Mouse (Mus musculus) stomach, postnatal 0 days (tissue): ENCODE data around the gene Atxn3. TPM values are rescaled to one million over a fixed set of nuclear protein-coding genes. Genes with fewer than 3 reads are reported as not detected.
"Not testable (repeated sequence)": the region's sequence is repeated elsewhere in the genome, so short reads cannot be mapped to it uniquely, and the experiment has no call there.

Source experiments
- ATAC-seq: fragments of 200-750 bp; cut with Nextera tagmentation; 2 replicates; pipeline ENCODE4 v1.8.0; 2017; ENCODE audit not compliant: low FRiP score, low TSS enrichment
- DNase-seq: peaks from one replicate; pipeline ENCODE4 v3.0.0-alpha.2; 2016; ENCODE audit warnings: low spot score
- H3K27ac ChIP-seq: fragments of 300-500 bp; sonication (generic); replicated peaks from 2 replicates; pipeline ENCODE4 v1.5.1; 2014; ENCODE audit warnings: mild to moderate bottlenecking, control low read depth
- H3K27me3 ChIP-seq: fragments of 300-500 bp; sonication (generic); 2 replicates; pipeline ENCODE4 v1.6.1; 2014; ENCODE audit warnings: low read length; ENCODE audit not compliant: control insufficient read depth, insufficient read depth
- H3K36me3 ChIP-seq: fragments of 300-500 bp; sonication (generic); 2 replicates; pipeline ENCODE4 v1.6.1; 2014; ENCODE audit warnings: low read length, mixed read lengths; ENCODE audit not compliant: control insufficient read depth, insufficient read depth
- H3K4me1 ChIP-seq: fragments of 300-500 bp; sonication (generic); replicated peaks from 2 replicates; pipeline ENCODE4 v1.6.1; 2014; ENCODE audit warnings: antibody characterized with exemption; ENCODE audit not compliant: control insufficient read depth, insufficient read depth
- H3K4me2 ChIP-seq: fragments of 300-500 bp; sonication (generic); replicated peaks from 2 replicates; pipeline ENCODE4 v1.6.1; 2014; ENCODE audit warnings: low read depth, mild to moderate bottlenecking, control low read depth, moderate library complexity
- H3K4me3 ChIP-seq: fragments of 300-500 bp; sonication (generic); 2 replicates; pipeline ENCODE4 v1.5.1; 2014; ENCODE audit warnings: low read depth, low read length, control low read depth
- H3K9ac ChIP-seq: fragments of 300-500 bp; sonication (generic); 2 replicates; pipeline ENCODE4 v1.6.1; 2014; ENCODE audit warnings: mild to moderate bottlenecking, low read length, control low read depth, mixed read lengths
- H3K9me3 ChIP-seq: fragments of 300-500 bp; sonication (generic); 2 replicates; pipeline ENCODE4 v1.6.1; 2016; ENCODE audit warnings: low read length; ENCODE audit not compliant: control insufficient read depth
- CTCF ChIP-seq: IDR thresholded peaks from 2 replicates; pipeline ENCODE4 v1.5.1; 2016; ENCODE audit warnings: antibody characterized with exemption, low read depth, mild to moderate bottlenecking, moderate library complexity
- EP300 ChIP-seq: optimal IDR thresholded peaks from 2 replicates; pipeline ENCODE3; 2016; ENCODE audit warnings: antibody characterized with exemption
- WGBS: fragments of 180-500 bp; shearing (Covaris S2); extraction: QIAGEN DNeasy Blood & Tissue Kit; methylation state at CpG from one replicate; pipeline ENCODE4 v1.1.7; 2014; 5-methylcytosine and 5-hydroxymethylcytosine counted together
- polyA plus RNA-seq: library from polyadenylated mRNA; unstranded; fragments of >200 nt; fragmentation: Nextera tagmentation; extraction: Ambion mirVana; gene quantifications from 2 replicates; pipeline ENCODE4 v1.2.1, GENCODE M21; 2015

The Atxn3 gene
- polyA plus RNA-seq, 1 experiment from 2014 or later: 13.4 TPM

- WGBS: 91% methylated on average over 3 of the region's 3 CpGs
- ATAC-seq (no peak), DNase-seq (no peak)
- no peak overlapping the region for H3K27ac ChIP-seq
- H3K36me3 ChIP-seq: peaks cover 4% of the 10 kb centered on the region; the same call in 1 of the 2 replicates
- no peaks in the 10 kb centered on the region for H3K9me3 ChIP-seq
- no peak overlapping the region for H3K4me2 ChIP-seq
- H3K4me1 ChIP-seq: peaks cover 3% of the 10 kb centered on the region; the same call in 1 of the 2 replicates
- TF ChIP-seq EP300: no peak
- no peak for TF ChIP-seq CTCF
- no peak overlapping the region for H3K4me3 ChIP-seq
- H3K9ac ChIP-seq: no peak overlapping the region
- no peaks in the 10 kb centered on the region for H3K27me3 ChIP-seq
Measured at GRCm38 (mm10) chr12:101972230-101972629, 14.2 kb upstream of the Atxn3 start.

- no peak overlapping the region for H3K4me3 ChIP-seq
- H3K27me3 ChIP-seq: no peaks in the 10 kb centered on the region
- no peak for DNase-seq
- no peaks in the 10 kb centered on the region for H3K9me3 ChIP-seq
- ATAC-seq: no peak
- no peak overlapping the region for H3K4me2 ChIP-seq
- H3K9ac ChIP-seq: no peak overlapping the region
- H3K36me3 ChIP-seq: peaks cover 4% of the 10 kb centered on the region; the same call in 1 of the 2 replicates
- H3K27ac ChIP-seq: no peak overlapping the region
- H3K4me1 ChIP-seq: no peaks in the 10 kb centered on the region; the same call in 1 of the 2 replicates
- 86% methylated on average over 2 of the region's 2 CpGs for WGBS
- TF ChIP-seq EP300: no peak
- TF ChIP-seq CTCF: no peak
Measured at GRCm38 (mm10) chr12:101971311-101971710, 13.3 kb upstream of the Atxn3 start.

DNA sequence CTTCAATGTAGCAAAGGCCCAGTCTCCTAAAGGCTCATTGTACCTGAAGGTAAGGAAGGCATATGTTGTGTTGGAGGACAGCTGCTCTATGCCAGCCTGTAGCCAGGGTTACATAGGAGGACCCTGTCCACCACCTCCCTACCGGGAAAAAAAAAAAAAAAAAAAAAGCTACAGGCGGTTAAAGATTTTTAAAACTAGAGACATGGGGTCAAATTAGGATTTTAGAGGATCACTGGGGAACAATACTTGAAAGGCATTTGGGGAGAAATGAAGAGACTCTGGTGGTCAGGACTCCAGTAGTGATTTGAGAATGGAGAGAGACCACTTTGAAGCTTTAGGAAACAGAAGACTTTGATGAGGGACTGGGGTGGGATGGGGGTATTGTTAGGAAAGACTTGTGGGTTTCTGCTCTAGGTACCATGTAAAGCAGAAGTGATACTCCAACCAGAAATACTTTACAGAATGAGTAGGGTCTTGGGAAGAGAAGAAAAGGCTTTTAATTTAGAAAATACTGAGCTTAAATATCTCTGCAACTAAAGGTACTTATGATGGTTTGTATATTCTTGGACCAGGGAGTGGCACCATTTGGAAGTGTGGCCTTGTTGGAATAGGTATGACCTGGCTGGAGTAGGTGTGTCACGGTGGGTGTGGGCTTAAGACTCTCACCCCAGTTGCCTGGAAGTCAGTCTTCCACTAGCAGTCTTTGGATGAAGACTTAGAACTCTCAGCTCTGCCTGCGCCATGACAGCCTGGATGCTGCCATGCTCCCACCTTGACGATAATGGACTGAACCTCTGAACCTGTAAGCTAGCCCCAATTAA is 1.1 kb upstream of the Atxn3 start:
- ATAC-seq, H3K36me3 ChIP-seq, H3K4me3 ChIP-seq, H3K4me1 ChIP-seq, H3K27ac ChIP-seq, H3K27me3 ChIP-seq, DNase-seq, H3K9me3 ChIP-seq, H3K4me2 ChIP-seq, H3K9ac ChIP-seq: not testable (repeated sequence)
- WGBS: 89% methylated on average over 5 of the region's 5 CpGs

DNA sequence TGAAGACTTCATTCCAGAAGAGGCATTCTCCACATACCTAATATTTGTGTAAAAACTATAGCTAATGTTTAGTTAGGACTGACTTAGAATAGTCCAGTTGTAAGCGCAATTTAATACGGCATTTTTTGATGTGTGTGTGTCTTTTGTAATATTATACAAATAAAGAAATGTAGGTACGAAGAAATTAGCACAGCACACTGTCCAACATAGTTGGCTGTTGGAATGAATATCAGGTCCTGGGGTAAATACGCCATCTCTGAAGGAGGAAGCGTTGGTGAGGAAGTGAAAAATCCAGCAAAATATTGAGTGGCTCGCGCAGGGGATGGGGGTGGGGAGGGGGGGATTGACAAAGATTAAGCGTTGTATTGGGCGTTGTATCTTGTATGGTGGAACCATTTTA is 510 bp upstream of the Atxn3 start:
- no peak overlapping the region for H3K9ac ChIP-seq
- peak overlapping the region; percentile 39 for H3K4me2 ChIP-seq
- H3K4me1 ChIP-seq: no peaks in the 10 kb centered on the region
- ATAC-seq (no peak; the same call in 1 of the 2 replicates), DNase-seq (no peak)
- no peaks in the 10 kb centered on the region for H3K36me3 ChIP-seq
- whole genome bisulfite sequencing: 35% methylated on average over 9 of the region's 9 CpGs
- H3K27ac ChIP-seq: no peak overlapping the region
- no peak for TF ChIP-seq CTCF
- no peak for TF ChIP-seq EP300
- H3K27me3 ChIP-seq: no peaks in the 10 kb centered on the region
- no peak overlapping the region; the same call in 1 of the 2 replicates for H3K4me3 ChIP-seq
- H3K9me3 ChIP-seq: no peaks in the 10 kb centered on the region

DNA sequence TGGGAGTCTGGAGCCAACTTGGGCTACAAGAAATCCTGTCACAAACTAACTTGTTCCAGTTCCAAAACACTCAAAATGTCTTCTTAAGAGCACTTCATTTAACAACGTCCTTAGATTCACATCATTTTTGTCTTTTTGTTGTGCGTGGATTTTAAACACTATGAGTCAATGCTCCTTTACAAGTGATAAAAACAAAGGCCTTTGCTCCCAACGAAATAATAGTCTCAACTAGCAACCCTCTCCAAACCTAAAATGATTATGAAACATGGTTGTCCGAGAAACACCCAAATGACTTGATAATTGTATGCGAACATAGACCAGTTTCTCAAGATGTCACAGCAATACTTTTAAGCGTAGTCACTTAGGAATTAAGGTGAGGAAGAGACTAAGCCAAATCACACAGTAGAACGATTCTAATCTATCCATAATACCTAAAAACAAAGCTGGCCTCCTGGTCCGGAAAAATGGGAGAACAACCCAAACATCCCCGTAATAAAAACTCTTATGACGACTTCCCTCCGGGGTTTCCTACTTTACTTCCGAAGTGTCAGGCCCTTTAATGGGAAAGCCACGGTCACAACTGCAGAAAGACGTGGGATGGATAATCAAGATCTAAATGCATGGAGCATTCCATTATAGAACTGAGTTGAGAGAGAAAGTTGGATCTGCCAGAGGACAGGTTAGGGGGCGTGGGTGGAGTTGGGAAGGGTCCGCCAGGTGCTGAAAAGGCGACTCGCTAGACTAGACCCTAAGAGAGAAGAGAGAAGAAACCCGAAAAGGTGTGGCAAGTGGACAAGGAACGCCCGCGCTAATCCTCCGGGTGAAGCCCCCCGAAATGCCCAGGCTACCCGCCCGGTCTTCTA is 736 bp downstream of the Atxn3 start:
- H3K4me3 ChIP-seq: peak overlapping the region; percentile 96
- peak overlapping the region; percentile 80 for H3K4me2 ChIP-seq
- DNase-seq (no peak), ATAC-seq (no peak)
- H3K9me3 ChIP-seq: no peaks in the 10 kb centered on the region
- peak overlapping the region; percentile 85 for H3K27ac ChIP-seq
- TF ChIP-seq EP300 (no peak), CTCF (0 out of 2 replicates have a peak, but pooled peaks have one; percentile 2)
- H3K4me1 ChIP-seq: no peaks in the 10 kb centered on the region
- H3K27me3 ChIP-seq: no peaks in the 10 kb centered on the region
- H3K9ac ChIP-seq: peak overlapping the region; percentile 88
- WGBS: 7% methylated on average over 26 of the region's 26 CpGs
- H3K36me3 ChIP-seq: no peaks in the 10 kb centered on the region

DNA sequence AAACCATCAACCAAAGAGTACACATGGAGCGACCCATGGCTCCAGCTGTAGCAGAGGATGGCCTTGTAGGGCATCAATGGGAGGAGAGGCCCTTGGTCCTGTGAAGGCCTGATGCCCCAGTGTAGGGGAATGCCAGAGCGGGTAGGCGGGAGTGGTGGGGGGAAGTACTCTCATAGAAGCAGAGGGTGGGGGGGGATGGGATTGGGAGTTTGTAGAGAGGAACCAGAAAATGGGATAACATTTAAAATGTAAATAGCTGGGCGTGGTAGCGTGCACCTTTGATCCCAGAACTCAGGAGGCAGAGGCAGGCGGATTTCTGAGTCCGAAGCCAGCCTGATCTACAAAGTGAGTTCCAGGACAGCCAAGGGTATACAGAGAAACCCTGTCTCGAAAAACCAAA is 2.2 kb downstream of the Atxn3 start:
- not testable (repeated sequence) for H3K36me3 ChIP-seq, H3K4me2 ChIP-seq, H3K9ac ChIP-seq, ATAC-seq, H3K4me3 ChIP-seq, DNase-seq, H3K27me3 ChIP-seq, H3K27ac ChIP-seq, H3K4me1 ChIP-seq, H3K9me3 ChIP-seq
- WGBS: 98% methylated on average over 8 of the region's 8 CpGs
